Mouse (Mus musculus): ENCODE data around the gene Gpld1.
A peak's percentile ranks its signal among the peaks of the same experiment; 100 is the strongest.

The Gpld1 gene

GRCm38 (mm10) chr13:25020540-25020892 lies 77.6 kb downstream of the Gpld1 start:
- no peak for DNase-seq (ENCODE audit: low read depth, low spot score)

DNA sequence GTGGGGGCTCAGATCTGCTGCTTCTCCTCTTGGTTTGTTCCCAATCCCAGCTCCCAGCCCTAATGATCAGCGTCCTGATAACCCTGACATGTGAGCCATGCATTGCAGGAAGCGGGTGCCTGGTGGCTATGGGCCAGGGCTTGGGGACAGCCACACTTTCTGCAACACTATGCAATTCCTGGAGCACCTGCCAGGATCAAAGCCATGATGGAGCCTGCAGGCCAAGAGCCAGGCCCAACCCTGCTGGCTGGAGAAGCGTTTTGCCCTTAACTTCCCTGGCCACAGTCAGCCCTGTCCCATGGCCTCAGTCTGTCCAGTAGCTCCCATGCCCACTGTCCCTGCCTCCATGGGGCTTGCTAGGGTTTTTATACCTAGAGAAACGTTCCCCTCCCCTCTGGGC lies 79.4 kb downstream of the Gpld1 start:
- DNase-seq (ENCODE audit: low read depth, low spot score) = no peak

DNA sequence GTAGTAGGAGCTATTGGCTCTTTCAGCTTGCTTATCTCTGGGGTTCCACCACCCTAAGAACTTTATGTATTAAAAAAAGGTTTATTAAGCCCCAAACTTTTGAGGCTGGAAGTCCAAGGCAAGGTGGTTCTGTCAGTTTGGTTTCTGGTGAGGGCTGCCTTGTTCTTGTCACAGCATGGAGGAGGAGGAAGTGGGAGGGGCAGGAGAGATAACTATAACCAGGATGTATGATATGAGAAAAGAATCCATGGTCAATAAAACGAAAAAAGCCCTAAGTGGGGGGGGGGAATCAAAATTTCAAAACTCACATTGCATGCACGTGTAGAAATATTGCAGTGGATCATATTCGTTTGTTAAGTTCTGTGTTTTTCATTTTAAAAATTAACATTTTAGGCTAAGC lies 80.2 kb downstream of the Gpld1 start:
- DNase-seq (ENCODE audit: low read depth, low spot score) = no peak

- DNase-seq (ENCODE audit: low read depth, low spot score) = peak; percentile 37
These were observed 81.7 kb downstream of the Gpld1 start for GRCm38 (mm10) chr13:25024655-25025054.

DNA sequence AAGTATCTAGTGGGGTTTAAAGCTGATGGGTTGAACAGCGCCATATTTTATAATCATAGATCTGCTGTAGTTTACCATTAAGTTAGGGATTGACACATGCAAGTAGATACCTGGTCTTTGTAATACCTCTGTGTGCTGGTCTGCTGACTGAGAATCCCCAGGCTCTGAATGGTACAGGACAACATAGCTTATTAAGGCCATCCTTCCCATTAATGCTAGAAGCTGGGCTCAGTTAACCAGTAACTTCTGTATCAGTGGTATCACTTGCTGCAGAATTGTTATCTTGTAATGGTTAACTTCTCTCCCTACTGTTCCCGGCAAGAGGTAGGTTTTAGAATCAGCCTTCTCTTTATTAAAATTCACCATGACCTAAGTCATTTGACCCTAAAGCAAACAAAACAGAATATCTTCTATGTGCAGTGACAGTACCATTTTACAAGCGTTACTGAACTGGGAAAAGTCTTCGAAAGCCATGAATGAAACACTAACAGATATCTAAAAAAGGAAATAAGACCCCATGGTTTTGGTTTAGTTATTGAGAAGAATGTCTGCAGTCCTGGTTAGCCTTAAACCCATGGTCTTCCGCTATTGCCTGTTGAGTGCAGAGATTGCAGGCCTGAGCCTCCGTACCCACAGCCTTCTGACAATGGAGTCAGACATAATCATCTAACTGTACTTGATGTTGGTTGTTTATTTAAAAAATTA lies 83.6 kb downstream of the Gpld1 start:
- no peak for DNase-seq (ENCODE audit: low read depth, low spot score)

DNA sequence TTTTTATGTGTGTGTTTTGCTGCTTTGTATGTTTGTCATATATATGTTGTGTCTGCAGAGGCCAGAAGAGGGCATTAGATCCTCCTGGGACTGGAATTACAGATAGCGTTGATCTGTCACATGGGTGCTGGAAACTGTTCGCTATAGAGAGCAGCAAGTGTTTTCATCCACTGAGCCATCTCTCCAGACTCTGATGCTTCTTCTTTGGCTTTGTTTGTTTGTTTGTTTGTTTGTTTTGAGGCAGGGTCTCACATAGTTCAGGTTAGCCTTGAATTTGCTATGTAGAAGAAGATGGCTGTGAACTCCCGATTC lies 84.1 kb downstream of the Gpld1 start:
- DNase-seq (ENCODE audit: low read depth, low spot score) = no peak

DNA sequence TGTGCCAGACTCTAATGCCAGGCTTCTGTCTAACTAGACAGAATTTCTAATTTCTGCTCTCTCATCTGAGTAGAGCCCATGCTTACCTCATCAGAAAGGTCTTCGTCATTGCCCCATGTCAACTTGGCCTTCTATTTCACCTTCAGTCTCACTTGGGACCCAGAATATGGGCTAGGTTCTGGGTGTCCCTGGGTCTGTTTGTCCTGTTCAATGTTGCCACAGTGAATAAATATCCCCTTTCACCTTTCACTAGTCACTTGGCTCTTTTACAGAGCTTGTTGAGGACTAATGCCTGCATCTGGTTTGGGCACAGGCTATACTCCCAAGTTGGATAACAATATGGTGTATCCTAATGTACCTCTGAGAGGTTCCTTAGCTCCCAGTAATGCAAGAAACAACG lies 96.5 kb downstream of the Gpld1 start:
- DNase-seq (ENCODE audit: low read depth, low spot score) = no peak

Data from 3T3-L1 (cell line).